Mouse (Mus musculus) left cerebral cortex, postnatal 4 days (tissue): ENCODE results near the gene Lypd8. TPM values are rescaled to one million over a fixed set of nuclear protein-coding genes. Genes with fewer than 3 reads are reported as not detected.
A peak's percentile ranks its signal among the peaks of the same experiment; 100 is the strongest.
"Not testable (repeated sequence)": the region's sequence is repeated elsewhere in the genome, so short reads cannot be mapped to it uniquely, and the experiment has no call there.

ENCODE experiments used
- DNase-seq: peaks from one replicate; pipeline ENCODE4 v3.0.0-alpha.2; 2022
- intact Hi-C: fragments of 180-260 bp; cut with DNase I; formaldehyde crosslinking; loops from one replicate; pipeline ENCODE4 v1.15.1; 2025
- total RNA-seq, 2 experiments: library from RNA; stranded (reverse); gene quantifications; 2 replicates each; pipeline ENCODE4 v1.2.3; 2021

Gene Lypd8
- total RNA-seq = not detected

DNA sequence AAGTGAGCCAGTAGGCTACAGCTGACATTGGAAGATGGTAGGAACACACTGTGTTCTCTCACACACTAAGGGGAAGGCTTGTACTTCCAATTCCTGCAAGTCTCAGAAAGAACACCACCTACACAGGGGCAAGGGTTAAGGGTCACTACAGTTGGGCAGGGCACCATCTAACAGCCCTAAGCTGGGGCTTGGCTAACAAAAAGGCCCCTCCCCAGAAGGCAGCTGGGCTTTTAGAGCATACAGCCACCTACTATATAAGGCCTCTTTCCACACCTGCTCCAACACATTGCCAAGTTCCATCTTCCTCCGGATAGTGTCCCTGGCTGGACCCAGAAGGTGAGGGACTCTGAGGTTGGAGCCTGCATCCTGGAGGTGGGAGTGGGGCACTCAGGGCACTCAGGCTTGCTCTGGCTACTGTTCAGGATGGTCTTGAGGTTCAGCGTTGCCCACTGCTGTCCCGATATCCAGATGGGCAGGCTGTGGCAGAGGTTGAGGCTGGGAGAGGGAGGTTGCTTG is at the start of gene Lypd8:
Lypd8 (plus strand) TSS at position 281 of the 516 bp plus-strand sequence.
- intact Hi-C loops = no loop called here

DNA sequence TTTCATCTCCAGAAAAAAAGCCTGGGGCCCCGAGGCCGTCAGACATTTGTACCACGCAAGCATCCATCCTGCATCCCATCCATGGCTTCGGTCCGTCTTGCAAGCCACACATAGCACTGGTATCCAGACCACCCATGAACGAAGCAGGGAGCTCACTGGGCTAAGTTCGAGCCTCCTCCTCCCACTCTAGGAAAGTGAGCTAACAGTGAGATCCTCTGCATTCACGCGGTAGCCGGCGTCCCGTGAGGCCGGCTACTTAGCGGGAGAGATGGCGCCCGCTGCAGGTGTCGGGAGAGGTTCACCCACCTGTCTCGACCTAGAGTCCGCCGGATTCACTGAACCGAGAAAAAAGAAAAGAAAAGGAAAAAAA is 49.0 kb upstream of the Lypd8 start:
- DNase-seq = no peak
- intact Hi-C loops = no loop called here

More for the DNA sequence above, at the start of gene Lypd8:
- no peak for DNase-seq

DNA sequence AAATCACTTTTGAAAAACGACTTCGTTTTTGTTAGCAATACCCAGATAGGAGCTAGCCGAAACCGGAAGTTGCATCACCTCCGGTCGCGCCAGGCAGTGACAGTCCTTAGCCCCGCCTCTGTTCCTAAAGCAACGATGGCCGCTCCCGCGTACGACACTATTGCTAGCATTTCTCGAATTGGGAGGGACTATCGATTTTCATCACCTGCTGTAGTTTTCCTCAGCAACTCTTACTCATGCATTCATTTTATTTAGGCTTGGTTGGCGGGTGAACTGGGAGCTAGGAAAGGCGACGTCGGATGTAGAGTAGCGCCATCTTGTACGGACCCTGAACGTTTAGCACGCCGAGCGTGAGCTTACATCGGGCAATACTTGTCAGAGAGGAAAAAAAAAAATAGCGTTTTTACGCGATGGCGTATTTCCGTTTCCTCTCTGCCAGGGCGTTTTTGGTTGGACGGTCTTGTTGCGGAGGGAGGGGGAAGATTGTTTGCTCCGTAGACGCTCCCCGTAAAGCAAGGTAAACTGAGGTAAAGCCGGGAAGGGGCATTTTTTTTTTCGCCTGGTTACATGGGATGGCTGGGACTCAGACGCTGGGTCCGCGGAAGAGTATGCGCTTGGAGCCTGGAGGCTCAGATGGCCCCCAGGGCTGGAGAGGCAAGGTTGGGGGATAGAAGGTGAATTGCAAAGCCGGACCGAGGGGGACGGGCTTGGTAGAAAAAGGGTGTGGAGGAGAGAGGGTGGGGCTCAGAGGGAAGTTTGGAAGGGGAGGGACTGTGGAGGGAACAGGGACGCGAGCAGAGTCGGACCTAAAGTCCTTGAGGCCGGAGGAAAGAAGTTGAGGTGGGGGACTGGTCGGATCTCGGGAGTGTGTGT is 48.3 kb upstream of the Lypd8 start, which contains the start of the genes Zfp672 and Sh3bp5l:
Zfp672 (minus strand) TSS at position 64 of the 873 bp plus-strand sequence.
Sh3bp5l (plus strand) TSS at position 449 of the 873 bp plus-strand sequence.
- intact Hi-C loops = no loop called here
- DNase-seq = peak; percentile 86

DNA sequence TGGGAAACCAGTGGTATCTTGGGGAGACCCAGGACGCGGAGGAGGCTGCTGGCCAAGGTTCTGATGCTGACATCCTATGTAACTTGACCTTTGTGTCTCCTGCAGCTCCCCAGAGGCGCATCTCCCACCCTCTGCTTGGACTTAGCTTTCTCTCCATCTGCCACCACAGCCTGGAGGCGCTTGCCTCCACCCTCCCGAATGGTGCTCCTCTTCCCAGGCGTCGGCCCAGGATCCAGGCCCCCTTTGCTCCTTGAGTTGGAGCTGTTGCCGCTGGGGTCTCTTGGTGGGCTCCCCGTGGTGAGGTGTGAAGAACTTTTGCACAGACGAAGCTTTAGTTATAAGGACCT is 47.7 kb upstream of the Lypd8 start:
- intact Hi-C loops = no loop called here

DNA sequence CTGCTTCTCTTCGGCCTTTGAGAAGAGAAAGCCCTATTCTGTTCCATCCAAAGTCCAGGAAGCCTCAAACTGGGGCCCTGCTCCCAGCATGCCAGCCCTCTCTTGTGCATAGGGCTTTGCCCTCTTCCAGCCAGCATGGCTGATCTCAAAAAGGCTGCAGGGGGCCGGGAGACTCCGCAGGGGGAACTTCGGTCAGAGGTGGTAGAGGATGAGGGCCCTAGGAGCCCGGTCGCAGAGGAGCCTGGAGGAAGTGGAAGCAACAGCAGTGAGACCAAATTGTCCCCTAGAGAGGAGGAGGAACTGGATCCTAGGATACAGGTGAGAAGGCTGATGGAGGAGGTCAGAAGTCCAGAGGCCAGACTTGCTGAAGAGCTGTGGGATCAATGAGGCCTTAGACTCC is 47.3 kb upstream of the Lypd8 start:
- intact Hi-C loops = no loop called here

More for the DNA sequence above, 47.7 kb upstream of the Lypd8 start:
- peak; percentile 26 for DNase-seq

DNA sequence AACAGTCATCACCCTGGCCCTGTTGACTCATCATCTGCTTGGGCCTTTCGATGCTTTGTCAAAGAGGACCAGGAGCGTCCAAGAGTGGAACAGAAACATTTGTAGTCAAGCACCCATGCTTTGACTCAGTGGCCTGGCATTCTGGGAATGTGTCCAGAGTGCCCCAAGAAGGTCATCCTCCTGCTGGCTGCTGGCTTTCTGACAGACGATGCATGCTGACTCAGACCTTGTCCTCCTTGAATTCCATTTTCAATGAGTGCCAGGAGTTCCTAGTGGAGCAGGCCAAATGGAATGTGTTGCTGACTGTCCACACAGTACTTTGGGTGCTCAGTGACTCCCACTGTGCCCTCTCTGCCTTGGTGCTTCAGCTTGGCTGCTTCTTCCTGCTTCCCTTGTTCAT is 44.1 kb upstream of the Lypd8 start:
- intact Hi-C loops = no loop called here
- DNase-seq = no peak

More for the DNA sequence above, 47.3 kb upstream of the Lypd8 start:
- DNase-seq = peak; percentile 14

DNA sequence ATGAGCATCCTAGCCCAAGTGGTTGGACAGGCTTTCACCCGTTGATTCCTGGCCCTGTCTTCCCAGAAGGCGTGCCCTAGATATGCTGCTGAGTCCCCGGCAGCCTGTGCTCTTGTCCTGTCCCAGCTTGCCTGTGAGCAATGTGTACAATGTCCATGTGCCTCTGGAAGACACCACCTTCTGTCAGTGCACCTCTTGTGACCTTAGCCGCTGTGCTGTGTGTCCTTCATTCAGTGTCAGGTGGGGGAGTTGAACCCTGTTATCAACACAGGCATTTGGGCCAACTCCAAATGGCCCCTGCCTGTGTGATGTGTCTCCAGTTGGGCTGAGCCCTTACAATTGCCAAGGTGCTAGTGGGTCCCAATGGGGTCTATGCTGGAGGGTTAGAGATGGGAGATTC is 32.1 kb upstream of the Lypd8 start:
- intact Hi-C loops = no loop called here

DNA sequence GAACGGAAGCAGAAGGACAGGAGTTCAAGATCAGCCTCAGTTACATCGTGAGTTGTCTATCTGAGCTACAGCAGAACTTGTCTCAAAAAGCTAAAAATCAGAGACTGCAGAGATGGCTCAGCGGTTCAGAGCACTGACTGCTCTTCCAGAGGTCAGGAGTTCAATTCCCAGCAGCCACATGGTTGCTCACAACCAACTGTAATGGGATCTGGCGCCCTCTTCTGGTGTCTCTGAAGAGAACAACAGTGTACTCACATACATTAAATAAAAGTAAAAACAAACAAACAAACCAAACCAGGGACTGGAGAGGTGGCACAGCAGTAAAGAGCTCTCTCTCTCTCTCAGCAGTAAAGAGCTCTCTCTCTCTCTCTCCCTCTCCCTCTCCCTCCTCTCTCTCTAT is 28.2 kb upstream of the Lypd8 start:
- intact Hi-C loops = no loop called here
- DNase-seq = no peak

More for the DNA sequence above, 32.1 kb upstream of the Lypd8 start:
- no peak for DNase-seq

DNA sequence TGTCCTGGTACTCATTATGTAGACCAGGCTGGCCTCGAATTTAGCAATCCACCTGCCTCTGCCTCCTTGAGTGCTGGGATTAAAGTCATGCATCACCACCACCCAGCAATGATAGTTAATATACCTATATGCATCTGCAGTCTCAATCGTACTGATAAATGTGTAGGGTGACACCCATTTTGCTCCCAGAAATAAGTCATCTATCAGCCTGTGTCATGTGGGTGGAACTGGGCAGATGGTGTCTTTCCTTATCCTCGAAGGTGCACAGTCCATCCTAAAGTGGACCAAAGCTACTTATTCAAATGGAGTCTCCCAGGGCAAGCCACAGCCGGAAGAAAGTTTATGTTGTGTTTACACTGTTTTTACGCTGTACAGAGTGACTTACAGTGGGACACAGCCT is 27.7 kb upstream of the Lypd8 start:
- no peak for DNase-seq
- intact Hi-C loops = no loop called here

DNA sequence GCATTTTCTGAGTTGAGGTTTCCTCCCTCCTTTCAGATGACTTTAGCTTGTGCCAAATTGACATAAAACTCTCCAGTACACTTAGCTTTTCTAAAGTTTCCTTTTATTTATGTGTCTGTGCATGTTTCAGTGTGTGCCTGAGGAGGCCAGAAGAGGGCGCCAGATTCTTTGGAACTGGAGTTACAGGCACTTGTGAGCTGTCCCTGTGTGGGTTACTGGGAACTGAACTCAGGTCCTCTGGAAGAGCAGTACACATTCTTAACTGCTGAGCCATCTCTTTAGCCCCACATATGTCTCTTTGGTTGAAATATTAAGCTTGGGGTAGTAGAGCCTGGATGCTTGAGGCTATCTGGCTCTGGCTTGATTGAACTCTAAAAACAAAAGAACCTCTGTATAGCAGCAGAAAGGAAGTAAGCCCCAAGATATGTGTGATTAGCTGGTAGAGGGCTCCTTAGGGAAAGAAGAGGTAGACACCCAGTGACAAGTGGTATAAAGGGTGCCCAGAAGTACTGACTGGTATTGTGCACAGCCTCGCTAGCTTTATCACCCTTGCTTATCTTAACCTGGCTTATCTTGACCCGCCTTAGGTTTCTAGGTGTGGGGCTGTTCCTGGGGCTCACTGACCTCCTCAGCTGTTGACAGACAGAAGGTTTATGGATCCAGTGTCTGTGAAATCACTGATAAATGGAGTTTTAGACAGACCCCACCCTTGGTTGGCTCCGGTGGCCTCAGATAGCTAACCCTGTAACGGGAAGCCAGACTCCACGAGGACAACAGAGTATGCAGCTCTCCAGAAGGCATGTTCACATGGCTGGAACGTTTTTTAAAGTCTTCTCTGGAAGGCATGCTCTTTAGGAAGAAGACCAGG is 25.9 kb upstream of the Lypd8 start:
- no peak for DNase-seq
- intact Hi-C loops = no loop called here

DNA sequence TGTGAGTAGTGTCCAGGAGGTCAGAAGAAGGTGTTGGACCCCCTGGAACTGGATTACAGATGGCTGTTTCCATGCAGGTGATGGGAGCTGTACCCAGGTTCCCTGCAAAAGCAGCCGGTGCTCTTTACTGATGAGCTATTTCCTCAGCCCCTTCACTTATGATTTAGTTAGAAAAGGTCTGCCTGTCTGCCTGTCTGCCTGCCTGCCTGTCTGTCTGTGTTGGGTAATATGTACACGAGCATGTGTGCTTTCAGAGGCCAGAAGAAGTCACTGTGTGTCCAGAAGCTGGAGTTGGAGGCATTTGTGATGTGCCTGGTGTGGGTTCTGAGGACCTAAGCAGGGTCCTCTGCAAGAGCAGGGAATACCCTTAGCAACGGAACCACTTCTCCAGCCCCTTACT is 25.1 kb upstream of the Lypd8 start:
- no peak for DNase-seq
- intact Hi-C loops = no loop called here

DNA sequence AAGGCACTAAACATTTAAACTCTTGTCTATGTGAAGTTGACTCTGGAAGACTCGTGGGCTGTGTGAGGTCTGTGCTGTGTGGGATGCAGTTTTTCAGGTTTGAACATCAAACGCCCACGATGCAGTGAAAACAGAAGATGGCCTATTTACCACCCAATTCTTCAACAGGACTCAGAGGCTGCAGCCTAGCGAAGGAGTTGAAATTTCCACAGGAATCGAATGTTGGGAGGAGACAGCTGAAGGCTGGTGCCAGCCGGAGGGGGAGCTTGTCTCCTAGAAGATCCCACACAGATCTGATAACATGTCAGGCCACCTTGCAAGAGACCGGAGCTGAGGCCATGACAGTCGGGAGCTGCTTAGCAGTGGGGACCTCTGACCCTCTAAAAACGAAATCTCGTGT is 24.4 kb upstream of the Lypd8 start:
- no peak for DNase-seq
- intact Hi-C loops = no loop called here

DNA sequence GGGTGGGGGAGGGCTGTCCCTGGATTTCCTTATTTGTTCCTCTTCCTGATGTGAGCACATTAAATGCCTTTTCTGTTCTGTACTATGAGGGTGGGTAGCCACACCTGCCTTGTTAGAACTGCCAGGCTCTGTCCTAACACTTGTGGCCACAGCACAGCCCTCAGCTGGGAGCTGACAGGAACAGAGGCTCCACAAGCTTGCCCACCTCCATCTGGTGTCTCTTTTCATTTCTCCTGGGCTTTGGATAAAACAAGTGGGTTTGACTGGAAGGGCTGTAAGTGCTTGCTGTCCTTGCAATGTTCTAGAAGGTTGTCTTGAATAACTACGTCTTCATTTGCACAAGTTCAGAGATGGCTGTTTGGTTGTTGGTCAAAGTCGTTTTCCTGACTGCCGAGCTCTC is 23.9 kb upstream of the Lypd8 start:
- no peak for DNase-seq
- intact Hi-C loops = no loop called here

DNA sequence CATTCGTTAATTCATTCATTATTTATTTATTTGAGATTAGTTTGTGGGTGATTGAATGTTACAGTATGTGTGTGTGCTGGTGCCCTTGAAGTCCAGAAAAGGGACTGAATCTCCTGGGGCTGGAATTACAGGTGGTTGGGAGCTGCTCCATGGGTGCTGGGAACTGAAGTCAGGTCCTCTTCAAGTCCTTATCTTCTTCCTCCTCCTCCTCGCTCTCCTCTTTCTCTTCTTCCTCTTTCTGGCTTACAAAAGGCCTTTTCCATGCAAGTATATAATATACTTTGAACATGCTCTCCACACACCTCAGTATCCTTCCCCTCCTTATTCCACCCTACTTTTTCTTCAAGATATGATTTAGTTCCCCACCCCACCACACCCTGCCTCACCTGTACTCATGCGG is 21.8 kb upstream of the Lypd8 start:
- intact Hi-C loops = no loop called here
- DNase-seq = no peak

DNA sequence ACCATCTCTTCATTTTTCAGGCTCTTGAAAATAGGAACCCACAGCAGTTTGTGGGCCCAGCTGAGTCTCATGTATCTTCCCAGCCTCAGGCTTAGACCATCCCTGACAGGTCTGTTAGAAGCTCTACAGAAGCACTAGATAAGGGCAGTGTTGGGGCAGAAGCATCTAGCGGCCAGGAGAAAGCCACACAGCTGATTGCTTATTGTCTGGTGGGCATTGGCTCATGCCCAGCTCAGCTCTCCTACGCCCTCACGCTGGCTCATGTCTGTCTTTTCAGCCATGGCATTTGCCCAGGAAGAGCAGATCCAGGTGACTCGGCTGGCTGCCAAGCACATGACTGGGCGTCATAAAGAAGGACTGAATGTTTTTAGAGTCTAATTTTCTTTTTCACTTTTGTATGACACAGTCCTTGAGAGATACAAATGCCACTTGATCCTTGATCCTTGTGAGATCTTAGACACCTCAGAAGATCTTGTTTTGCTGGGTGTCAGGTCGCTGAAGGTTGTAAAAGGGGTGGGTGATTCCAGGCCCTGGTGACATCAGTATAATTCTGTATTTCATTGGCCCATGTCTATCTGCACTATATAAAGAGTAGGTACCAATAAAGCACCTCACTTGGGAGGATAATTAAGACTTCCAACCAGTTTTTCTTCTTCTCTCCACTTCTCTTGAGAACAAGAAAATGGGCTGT is 20.9 kb upstream of the Lypd8 start:
- intact Hi-C loops = no loop called here
- peak; percentile 15 for DNase-seq

DNA sequence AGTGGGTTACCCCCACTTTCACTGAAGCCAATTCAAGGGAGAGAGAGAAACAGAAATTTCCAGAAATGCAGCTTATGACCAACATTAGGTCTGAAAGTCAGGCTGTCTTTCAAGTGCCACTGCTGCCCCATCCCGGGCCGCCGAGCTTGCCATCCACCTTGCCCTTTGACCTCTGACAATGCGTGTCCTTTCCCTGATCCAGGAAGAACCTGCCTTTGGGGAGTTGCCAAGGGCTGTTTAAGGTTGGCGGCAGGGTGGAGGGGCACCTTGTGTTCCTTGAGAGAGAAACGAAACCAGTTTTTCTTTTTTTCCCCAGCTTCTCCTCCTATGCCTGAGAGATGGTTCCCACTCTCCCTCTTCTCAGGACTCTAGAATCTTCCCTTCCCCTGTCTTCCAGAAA is 16.3 kb upstream of the Lypd8 start:
- DNase-seq, intact Hi-C loops: not testable (repeated sequence)

DNA sequence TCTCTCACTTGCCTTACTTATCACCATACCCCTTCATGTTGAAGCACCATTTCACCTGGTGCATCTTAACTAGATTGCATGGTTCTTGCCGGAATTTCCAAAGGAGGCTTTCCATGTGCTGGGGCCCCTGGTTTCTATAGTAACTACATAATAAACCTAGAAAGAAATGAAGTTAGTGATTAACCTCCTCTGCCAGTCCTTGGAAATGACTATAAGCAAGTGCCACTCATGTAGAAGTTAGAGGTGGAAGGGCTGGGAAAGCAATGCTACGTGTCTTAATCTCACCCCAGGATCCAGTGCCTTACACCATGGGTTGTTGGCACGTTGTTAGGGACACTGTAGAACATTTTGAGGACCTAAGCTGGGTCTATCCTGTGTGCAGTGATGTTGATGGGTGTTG is 14.4 kb upstream of the Lypd8 start:
- intact Hi-C loops = no loop called here
- no peak for DNase-seq

DNA sequence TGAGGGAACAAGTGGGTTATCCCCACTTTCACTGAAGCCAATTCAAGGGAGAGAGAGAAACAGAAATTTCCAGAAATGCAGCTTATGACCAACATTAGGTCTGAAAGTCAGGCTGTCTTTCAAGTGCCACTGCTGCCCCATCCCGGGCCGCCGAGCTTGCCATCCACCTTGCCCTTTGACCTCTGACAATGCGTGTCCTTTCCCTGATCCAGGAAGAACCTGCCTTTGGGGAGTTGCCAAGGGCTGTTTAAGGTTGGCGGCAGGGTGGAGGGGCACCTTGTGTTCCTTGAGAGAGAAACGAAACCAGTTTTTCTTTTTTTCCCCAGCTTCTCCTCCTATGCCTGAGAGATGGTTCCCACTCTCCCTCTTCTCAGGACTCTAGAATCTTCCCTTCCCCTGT is 12.7 kb upstream of the Lypd8 start:
- DNase-seq, intact Hi-C loops: not testable (repeated sequence)

DNA sequence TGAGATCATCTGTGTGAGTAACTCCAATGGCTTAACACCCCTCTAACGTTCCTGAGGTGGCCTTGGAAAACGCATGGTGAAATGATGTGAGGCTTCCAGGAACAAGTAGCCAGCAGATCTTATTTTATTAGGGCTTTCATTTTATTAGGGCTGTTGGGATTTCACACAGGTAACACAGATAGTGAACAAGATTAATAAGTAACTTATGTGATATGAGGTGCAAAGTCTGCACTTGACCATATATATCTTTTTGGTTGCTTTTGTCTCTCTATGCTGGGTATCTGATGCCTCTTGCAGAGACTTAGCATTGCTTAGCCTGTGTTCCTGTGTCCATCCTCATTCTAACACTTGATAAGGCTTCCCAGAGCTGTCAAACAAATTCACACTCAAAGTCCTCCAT is 1.6 kb upstream of the Lypd8 start:
- intact Hi-C loops = no loop called here

DNA sequence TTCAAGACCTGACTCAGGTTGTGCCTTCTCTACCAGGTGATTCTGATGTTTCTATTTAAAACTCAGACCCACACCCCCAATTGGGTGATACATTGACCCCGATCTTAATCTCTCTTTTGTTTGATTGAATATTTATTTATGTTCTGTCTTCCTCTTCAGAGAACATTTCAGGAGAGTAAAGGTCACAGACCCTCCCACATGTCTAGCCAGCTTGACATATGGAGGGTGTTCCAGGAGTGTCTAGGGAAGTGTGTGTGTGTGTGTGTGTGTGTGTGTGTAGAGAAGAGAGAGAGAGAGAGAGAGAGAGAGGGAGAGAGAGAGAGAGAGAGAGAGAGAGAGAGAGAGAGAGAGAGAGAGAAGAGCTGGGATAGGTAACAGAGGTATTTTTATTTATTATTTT is 1.2 kb upstream of the Lypd8 start:
- intact Hi-C loops = no loop called here
- DNase-seq = no peak

More for the DNA sequence above, 1.6 kb upstream of the Lypd8 start:
- no peak for DNase-seq

DNA sequence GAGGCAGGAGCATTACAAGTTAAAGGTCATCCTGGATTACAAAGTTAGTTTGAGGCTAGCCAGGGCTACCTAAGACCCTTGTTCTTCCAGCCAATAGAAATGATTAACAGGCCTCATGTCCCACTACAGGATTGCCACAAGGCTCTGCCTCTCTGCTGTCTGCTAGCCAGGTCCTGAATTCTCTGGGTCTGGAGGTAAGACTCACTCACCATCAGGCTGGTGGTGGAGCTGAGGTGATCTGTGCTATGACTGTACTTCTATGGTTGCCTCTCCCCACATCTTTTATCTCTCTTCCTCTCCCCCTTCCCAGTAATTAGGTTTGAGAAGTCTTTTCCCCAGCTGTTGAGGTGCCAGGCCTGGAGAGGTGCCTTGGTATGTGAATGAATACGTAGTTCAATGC is 673 bp downstream of the Lypd8 start:
- intact Hi-C loops = no loop called here
- DNase-seq = no peak
